Mouse (Mus musculus): ENCODE measurements around the gene Slc45a2.

Slc45a2 gene

GRCm38 (mm10) chr15:11004646-11005045, 4.1 kb downstream of the Slc45a2 start:
- no peak for DNase-seq (ENCODE audit: low spot score)

GRCm38 (mm10) chr15:11008756-11009155, 8.2 kb downstream of the Slc45a2 start:
- DNase-seq (ENCODE audit: low spot score) = no peak

- DNase-seq (ENCODE audit: low spot score) = no peak
These were observed 10.5 kb downstream of the Slc45a2 start for GRCm38 (mm10) chr15:11010976-11011548.

GRCm38 (mm10) chr15:11014931-11015330, 14.4 kb downstream of the Slc45a2 start:
- DNase-seq (ENCODE audit: low spot score) = no peak

GRCm38 (mm10) chr15:11026801-11027561, 26.5 kb downstream of the Slc45a2 start:
- DNase-seq (ENCODE audit: low spot score) = no peak

GRCm38 (mm10) chr15:11030188-11030587, 29.7 kb downstream of the Slc45a2 start:
- DNase-seq (ENCODE audit: low spot score) = no peak

GRCm38 (mm10) chr15:11035947-11036474, 35.5 kb downstream of the Slc45a2 start:
- no peak for DNase-seq (ENCODE audit: low spot score)

- DNase-seq (ENCODE audit: low spot score) = no peak
These were observed 36.2 kb downstream of the Slc45a2 start for GRCm38 (mm10) chr15:11036535-11037375.

- no peak for DNase-seq (ENCODE audit: low spot score)
These were observed 36.8 kb downstream of the Slc45a2 start for GRCm38 (mm10) chr15:11037376-11037695.

- DNase-seq (ENCODE audit: low spot score) = no peak
These were observed 37.2 kb downstream of the Slc45a2 start, which contains the start of gene Rxfp3 for GRCm38 (mm10) chr15:11037711-11038110. Gene Rxfp3 (minus strand): TSS chr15:11037991.

- peak; percentile 74 for DNase-seq (ENCODE audit: low spot score)
These were observed 38.0 kb downstream of the Slc45a2 start for GRCm38 (mm10) chr15:11038476-11038875.

- DNase-seq (ENCODE audit: low spot score) = no peak
These were observed 39.5 kb downstream of the Slc45a2 start for GRCm38 (mm10) chr15:11040067-11040466.

- no peak for DNase-seq (ENCODE audit: low spot score)
These were observed 40.7 kb downstream of the Slc45a2 start for GRCm38 (mm10) chr15:11041229-11041628.

GRCm38 (mm10) chr15:11042828-11043227, 42.3 kb downstream of the Slc45a2 start:
- no peak for DNase-seq (ENCODE audit: low spot score)

- DNase-seq (ENCODE audit: low spot score) = no peak
These were observed 53.3 kb downstream of the Slc45a2 start for GRCm38 (mm10) chr15:11053678-11054439.

- DNase-seq (ENCODE audit: low spot score) = no peak
These were observed 54.0 kb downstream of the Slc45a2 start for GRCm38 (mm10) chr15:11054440-11055080.

- no peak for DNase-seq (ENCODE audit: low spot score)
These were observed 62.4 kb downstream of the Slc45a2 start for GRCm38 (mm10) chr15:11062903-11063302.

- DNase-seq (ENCODE audit: low spot score) = no peak
These were observed 63.6 kb downstream of the Slc45a2 start for GRCm38 (mm10) chr15:11064160-11064557.

- DNase-seq (ENCODE audit: low spot score) = no peak
These were observed 64.3 kb downstream of the Slc45a2 start, which contains the start of gene Adamts12 for GRCm38 (mm10) chr15:11064558-11065411. Gene Adamts12 (plus strand): TSS chr15:11064790.

- DNase-seq (ENCODE audit: low spot score) = no peak
These were observed 65.1 kb downstream of the Slc45a2 start for GRCm38 (mm10) chr15:11065528-11066171.

All from MN1 (cell line).